Mouse (Mus musculus) retina, adult 2 months (tissue): ENCODE data around the gene Ttc39b.
"Not testable (repeated sequence)": the region's sequence is repeated elsewhere in the genome, so short reads cannot be mapped to it uniquely, and the experiment has no call there.

Experiments used
- DNase-seq: peaks from one replicate; pipeline ENCODE4 v3.0.0-alpha.2; 2012; ENCODE audit warnings: low read depth, low spot score

Gene Ttc39b

GRCm38 (mm10) chr4:83273616-83274050 lies 50.4 kb downstream of the Ttc39b start:
- DNase-seq = no peak

- DNase-seq = no peak
Observed at GRCm38 (mm10) chr4:83272917-83273615, 51.0 kb downstream of the Ttc39b start.

GRCm38 (mm10) chr4:83270481-83270880 lies 53.6 kb downstream of the Ttc39b start:
- DNase-seq = no peak

GRCm38 (mm10) chr4:83269614-83270013 lies 54.4 kb downstream of the Ttc39b start:
- DNase-seq = no peak

GRCm38 (mm10) chr4:83265926-83266692 lies 57.9 kb downstream of the Ttc39b start:
- no peak for DNase-seq

- no peak for DNase-seq
Observed at GRCm38 (mm10) chr4:83264832-83265231, 59.2 kb downstream of the Ttc39b start.

- DNase-seq = no peak
Observed at GRCm38 (mm10) chr4:83261998-83262397, 62.1 kb downstream of the Ttc39b start.

- DNase-seq = no peak
Observed at GRCm38 (mm10) chr4:83259690-83260089, 64.4 kb downstream of the Ttc39b start.

- no peak for DNase-seq
Observed at GRCm38 (mm10) chr4:83258273-83258672, 65.8 kb downstream of the Ttc39b start.

- DNase-seq = no peak
Observed at GRCm38 (mm10) chr4:83257279-83258260, 66.5 kb downstream of the Ttc39b start.

GRCm38 (mm10) chr4:83256779-83257178 lies 67.3 kb downstream of the Ttc39b start:
- no peak for DNase-seq

GRCm38 (mm10) chr4:83254941-83255340 lies 69.1 kb downstream of the Ttc39b start:
- DNase-seq = no peak

- no peak for DNase-seq
Observed at GRCm38 (mm10) chr4:83253679-83254078, 70.4 kb downstream of the Ttc39b start.

GRCm38 (mm10) chr4:83243706-83244105 lies 80.3 kb downstream of the Ttc39b start:
- DNase-seq = no peak

GRCm38 (mm10) chr4:83241630-83242029 lies 82.4 kb downstream of the Ttc39b start:
- no peak for DNase-seq

GRCm38 (mm10) chr4:83237656-83238055 lies 86.4 kb downstream of the Ttc39b start:
- no peak for DNase-seq

- not testable (repeated sequence) for DNase-seq
Observed at GRCm38 (mm10) chr4:83235304-83235703, 88.8 kb downstream of the Ttc39b start.

- DNase-seq = no peak
Observed at GRCm38 (mm10) chr4:83234739-83235138, 89.3 kb downstream of the Ttc39b start.

- no peak for DNase-seq
Observed at GRCm38 (mm10) chr4:83234132-83234531, 89.9 kb downstream of the Ttc39b start.

- no peak for DNase-seq
Observed at GRCm38 (mm10) chr4:83233181-83234123, 90.6 kb downstream of the Ttc39b start.
